Comparison of ENCODE assay signal across 8 mouse cellular contexts in the genomic region with DNA sequence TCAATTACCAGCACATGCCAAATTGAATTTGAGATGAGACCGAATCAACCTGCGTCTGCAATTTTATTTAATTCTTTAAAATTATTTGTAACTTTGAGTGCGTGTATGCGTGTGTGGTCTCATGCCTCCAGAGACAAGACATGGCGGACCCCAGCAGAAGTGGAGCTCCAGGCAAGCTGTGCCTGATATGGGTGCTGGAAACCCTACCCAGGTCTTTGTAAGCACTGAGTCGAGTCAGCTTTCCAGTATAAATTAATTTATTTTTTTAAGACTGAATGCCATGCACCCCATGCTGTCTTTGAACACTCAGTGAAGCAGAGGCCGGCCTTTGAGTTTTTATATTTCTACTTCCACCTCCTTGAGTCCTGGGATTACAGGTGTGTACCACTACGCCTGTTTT. TPM values are rescaled to one million over a fixed set of nuclear protein-coding genes. Genes with fewer than 3 reads are reported as not detected.
DNase-seq lines count a peak whose midpoint lies in the region; ATAC-seq and TF ChIP-seq lines count a peak whose summit lies in the region.

No protein-coding gene starts in this region.

- DNase-seq in kidney, postnatal 25 days = no peak
- DNase-seq in left cerebral cortex, postnatal 4 days = no peak
- no peak for DNase-seq in adrenal gland, postnatal 14 days

- no peak for ATAC-seq in kidney, embryonic 16.5 days (ENCODE audit: low FRiP score, low TSS enrichment)
- ATAC-seq in hindbrain, embryonic 15.5 days (ENCODE audit: low FRiP score, low read depth) = no peak
- no peak for ATAC-seq in midbrain, embryonic 15.5 days (replicated peaks)
- ATAC-seq in granulocyte monocyte progenitor cell, adult 5-6 weeks (replicated peaks; ENCODE audit: poor library complexity, severe bottlenecking) = no peak

- H3K4me1 ChIP-seq in kidney, embryonic 16.5 days (ENCODE audit: insufficient read depth, low read length) = peaks cover 9% of the 10 kb centered on the region
- H3K4me1 ChIP-seq in bone marrow macrophage, adult 2 months (ENCODE audit: control insufficient read depth, insufficient read depth, low read length) = peaks cover 35% of the 10 kb centered on the region
- H3K4me1 ChIP-seq in hindbrain, embryonic 15.5 days (replicated peaks) = peaks cover 13% of the 10 kb centered on the region
- peaks cover 8% of the 10 kb centered on the region for H3K4me1 ChIP-seq in midbrain, embryonic 15.5 days

- WGBS in kidney, embryonic 16.5 days = 43% methylated on average over 8 of the region's 8 CpGs
- WGBS in hindbrain, embryonic 15.5 days = 49% methylated on average over 8 of the region's 8 CpGs
- 52% methylated on average over 8 of the region's 8 CpGs for WGBS in midbrain, embryonic 15.5 days

- H3K36me3 ChIP-seq in kidney, embryonic 16.5 days (ENCODE audit: insufficient read depth, low read length) = no peaks in the 10 kb centered on the region
- no peaks in the 10 kb centered on the region for H3K36me3 ChIP-seq in hindbrain, embryonic 15.5 days
- H3K36me3 ChIP-seq in midbrain, embryonic 15.5 days (replicated peaks) = no peaks in the 10 kb centered on the region

- H3K9me3 ChIP-seq in kidney, embryonic 16.5 days (ENCODE audit: low read length) = no peaks in the 10 kb centered on the region
- no peaks in the 10 kb centered on the region for H3K9me3 ChIP-seq in hindbrain, embryonic 15.5 days
- H3K9me3 ChIP-seq in midbrain, embryonic 15.5 days = no peaks in the 10 kb centered on the region

- peak overlapping the region; percentile 85 for H3K4me2 ChIP-seq in kidney, embryonic 16.5 days (replicated peaks; ENCODE audit: low read depth, low read length)
- peak overlapping the region; percentile 96 for H3K4me2 ChIP-seq in hindbrain, embryonic 15.5 days
- peak overlapping the region; percentile 90 for H3K4me2 ChIP-seq in midbrain, embryonic 15.5 days

- no peak for TF ChIP-seq POLR2A in bone marrow macrophage, adult 2 months (IDR thresholded peaks at IDR 0.05; ENCODE audit: borderline replicate concordance, low read depth, low read length)

- intact Hi-C loops in left cerebral cortex, postnatal 4 days (cut with DNase I) = no loop called here

- peak overlapping the region; percentile 85 for H3K9ac ChIP-seq in kidney, embryonic 16.5 days (replicated peaks; ENCODE audit: low read length)
- peak overlapping the region; percentile 57 for H3K9ac ChIP-seq in hindbrain, embryonic 15.5 days
- H3K9ac ChIP-seq in midbrain, embryonic 15.5 days = peak overlapping the region; percentile 59

- no peaks in the 10 kb centered on the region for H3K27me3 ChIP-seq in kidney, embryonic 16.5 days (ENCODE audit: insufficient read depth, low read length)
- H3K27me3 ChIP-seq in hindbrain, embryonic 15.5 days = 0 out of 2 replicates have a peak, but pooled peaks cover 2% of the 10 kb centered on the region
- H3K27me3 ChIP-seq in midbrain, embryonic 15.5 days (replicated peaks) = 0 out of 2 replicates have a peak, but pooled peaks cover 4% of the 10 kb centered on the region

- no peak; the same call in 1 of the 2 replicates for TF ChIP-seq CTCF in bone marrow macrophage, adult 2 months (IDR thresholded peaks at IDR 0.05; ENCODE audit: low read depth, low read length)

- H3K27ac ChIP-seq in kidney, embryonic 16.5 days (ENCODE audit: low read length) = no peak overlapping the region
- peak overlapping the region; percentile 96 for H3K27ac ChIP-seq in bone marrow macrophage, adult 2 months (ENCODE audit: insufficient read depth, low read depth, low read length)
- H3K27ac ChIP-seq in hindbrain, embryonic 15.5 days (replicated peaks) = no peak overlapping the region
- H3K27ac ChIP-seq in midbrain, embryonic 15.5 days = no peak overlapping the region

- H3K4me3 ChIP-seq in kidney, embryonic 16.5 days (ENCODE audit: low read length) = peak overlapping the region; percentile 93
- peak overlapping the region; percentile 96 for H3K4me3 ChIP-seq in bone marrow macrophage, adult 2 months (ENCODE audit: insufficient read depth, low read length)
- peak overlapping the region; percentile 87 for H3K4me3 ChIP-seq in hindbrain, embryonic 15.5 days
- H3K4me3 ChIP-seq in midbrain, embryonic 15.5 days = peak overlapping the region; percentile 78

RNA-seq across cellular contexts. Expression of a gene that starts 0.8 kb away (rescaled TPM):
- polyA plus RNA-seq in kidney, embryonic 16.5 days (2015; fragmentation: Nextera tagmentation; extraction: Ambion mirVana) = 26.4 and 27.4 TPM in 2 replicates
- polyA plus RNA-seq in bone marrow macrophage, adult 2 months (2012; ENCODE audit: insufficient read depth, insufficient read length, missing spikeins) = 51.2 and 53.2 TPM in 2 replicates
- 16.7 and 19.9 TPM in 2 replicates for polyA plus RNA-seq in hindbrain, embryonic 15.5 days (2015; fragmentation: Nextera tagmentation; extraction: Ambion mirVana)
- 17.6 and 17.7 TPM in 2 replicates for polyA plus RNA-seq in midbrain, embryonic 15.5 days (2015; fragmentation: Nextera tagmentation; extraction: Ambion mirVana)
- total RNA-seq in left cerebral cortex, postnatal 4 days (2021) = 10 to 100 TPM; 16.4 to 20.3 TPM
- 36.4 and 45.2 TPM in 2 replicates for total RNA-seq in granulocyte monocyte progenitor cell, adult 5-6 weeks (2014; fragmentation: Nextera tagmentation)
- total RNA-seq in granulocyte monocyte progenitor cell, adult 5-6 weeks (2017) = 16.9 and 18.7 TPM in 2 replicates
- 27.4 and 31.9 TPM in 2 replicates for total RNA-seq in adrenal gland, postnatal 14 days (2021)
